Mouse (Mus musculus) T-helper 17 cell (primary cell): ENCODE results near the gene Zfp414.

Experiments used
- in situ Hi-C, 2 experiments: fragments of 300-600 bp; cut with MboI, MseI; formaldehyde crosslinking; loops; 1 replicate in 1 of 2; 2 replicates in 1 of 2; pipeline ENCODE4 v1.15.1; 2025; ENCODE audit warnings: high pct_unique_total_duplicates in 2 of 2

Zfp414 gene

GRCm38 (mm10) chr17:33649781-33650475 lies 21.0 kb downstream of the Zfp414 start:
- in situ Hi-C loops, result no loop called here

- in situ Hi-C loops, result no loop called here
Measured at GRCm38 (mm10) chr17:33666813-33667212, 37.9 kb downstream of the Zfp414 start.

- in situ Hi-C loops, result no loop called here
Measured at GRCm38 (mm10) chr17:33669681-33670080, 40.8 kb downstream of the Zfp414 start.

- in situ Hi-C loops, result no loop called here
Measured at GRCm38 (mm10) chr17:33673837-33674236, 44.9 kb downstream of the Zfp414 start.

GRCm38 (mm10) chr17:33675452-33675851 lies 46.6 kb downstream of the Zfp414 start:
- in situ Hi-C loops, result no loop called here

GRCm38 (mm10) chr17:33676086-33676485 lies 47.2 kb downstream of the Zfp414 start:
- in situ Hi-C loops, result no loop called here

GRCm38 (mm10) chr17:33678771-33679170 lies 49.9 kb downstream of the Zfp414 start:
- in situ Hi-C loops, result no loop called here
